Mouse (Mus musculus): ENCODE data around the gene Lemd1.

GRCm38 (mm10) chr1:132267959-132268358 lies 76.7 kb downstream of the Lemd1 start:
- TF ChIP-seq POLR2A (IDR thresholded peaks at IDR 0.05; ENCODE audit: borderline replicate concordance, control insufficient read depth, low read depth, low read length) (no peak), CTCF (IDR thresholded peaks at IDR 0.05; ENCODE audit: control insufficient read depth, insufficient read depth, low read length) (no peak)
